Mouse (Mus musculus): ENCODE results near the gene Trpm5.

GRCm38 (mm10) chr7:143070506-143071070, 23.9 kb downstream of the Trpm5 start:
- TF ChIP-seq POLR2A (IDR thresholded peaks at IDR 0.05; ENCODE audit: insufficient read depth, low read length) = no peak
- TF ChIP-seq EP300 (IDR thresholded peaks at IDR 0.05; ENCODE audit: insufficient read depth, low read depth, low read length) = no peak
- no peak for TF ChIP-seq CTCF (IDR thresholded peaks at IDR 0.05; ENCODE audit: low read depth, low read length)

All from ES-Bruce4 (cell line).